Mouse (Mus musculus) cerebellum, adult 2 months (tissue): ENCODE data around the gene Myrip.

Source experiments
- CTCF ChIP-seq: fragments of 200-500 bp; IDR thresholded peaks from 2 replicates; pipeline ENCODE4 v1.5.1; 2011; ENCODE audit warnings: low read depth, mild to moderate bottlenecking, control low read depth, low read length, moderate library complexity, borderline replicate concordance; ENCODE audit not compliant: insufficient read depth
- POLR2A ChIP-seq: fragments of 200-500 bp; IDR thresholded peaks from 2 replicates; pipeline ENCODE4 v1.6.1; 2011; ENCODE audit warnings: low read length, control low read depth, borderline replicate concordance; ENCODE audit not compliant: insufficient read depth

GRCm38 (mm10) chr9:120296938-120297337 lies 4.4 kb upstream of the Myrip start:
- TF ChIP-seq CTCF (no peak), POLR2A (no peak)
